Mouse (Mus musculus): ENCODE measurements at regions not wholly inside any gene's neighbourhood (a gene's known extent, or its start where the extent isn't known, plus 50 kb on each side); places are given as distances from the start of the nearest gene placed in this dataset.

GRCm38 (mm10) chrX:9738904-9739303, 76.1 kb upstream of the Dynlt3 start:
- H3K36me3 ChIP-seq: no peaks in the 10 kb centered on the region
- H3K4me2 ChIP-seq (replicated peaks): no peak overlapping the region
- H3K4me1 ChIP-seq: no peaks in the 10 kb centered on the region
- no peaks in the 10 kb centered on the region for H3K9me3 ChIP-seq
- H3K27ac ChIP-seq (replicated peaks): no peak overlapping the region
- no peak overlapping the region for H3K9ac ChIP-seq (replicated peaks)
- WGBS: 83% methylated on average over 2 of the region's 2 CpGs
- no peak overlapping the region for H3K4me3 ChIP-seq
- no peak for ATAC-seq (ENCODE audit: low FRiP score, low read depth)
- H3K27me3 ChIP-seq: no peaks in the 10 kb centered on the region

DNA sequence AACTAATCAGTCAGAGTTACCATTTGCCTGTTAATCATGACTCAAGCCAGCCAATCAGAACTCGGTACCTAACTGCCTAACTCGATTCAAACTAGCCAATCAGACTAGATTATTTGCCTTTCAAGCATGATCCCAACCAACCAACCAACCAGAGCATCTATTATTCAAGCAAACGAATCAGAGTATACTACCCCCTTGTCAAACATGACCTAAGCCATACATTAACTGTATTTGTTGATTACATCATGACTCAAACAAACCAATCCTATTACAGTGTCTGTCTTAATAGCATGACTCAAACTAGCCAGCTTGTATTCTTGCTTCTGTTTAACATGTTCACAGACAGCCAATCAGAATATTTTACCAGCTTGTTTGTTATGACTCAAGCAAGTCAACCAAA, 79.7 kb upstream of the Dynlt3 start:
- no peak for ATAC-seq (ENCODE audit: low FRiP score, low read depth)
- H3K4me1 ChIP-seq: no peaks in the 10 kb centered on the region
- no peaks in the 10 kb centered on the region for H3K9me3 ChIP-seq
- WGBS: 85% methylated on average over 3 of the region's 3 CpGs
- no peaks in the 10 kb centered on the region for H3K27me3 ChIP-seq
- H3K9ac ChIP-seq (replicated peaks): no peak overlapping the region
- no peak overlapping the region for H3K4me2 ChIP-seq (replicated peaks)
- no peak overlapping the region for H3K27ac ChIP-seq (replicated peaks)
- no peak overlapping the region for H3K4me3 ChIP-seq
- no peaks in the 10 kb centered on the region for H3K36me3 ChIP-seq

DNA sequence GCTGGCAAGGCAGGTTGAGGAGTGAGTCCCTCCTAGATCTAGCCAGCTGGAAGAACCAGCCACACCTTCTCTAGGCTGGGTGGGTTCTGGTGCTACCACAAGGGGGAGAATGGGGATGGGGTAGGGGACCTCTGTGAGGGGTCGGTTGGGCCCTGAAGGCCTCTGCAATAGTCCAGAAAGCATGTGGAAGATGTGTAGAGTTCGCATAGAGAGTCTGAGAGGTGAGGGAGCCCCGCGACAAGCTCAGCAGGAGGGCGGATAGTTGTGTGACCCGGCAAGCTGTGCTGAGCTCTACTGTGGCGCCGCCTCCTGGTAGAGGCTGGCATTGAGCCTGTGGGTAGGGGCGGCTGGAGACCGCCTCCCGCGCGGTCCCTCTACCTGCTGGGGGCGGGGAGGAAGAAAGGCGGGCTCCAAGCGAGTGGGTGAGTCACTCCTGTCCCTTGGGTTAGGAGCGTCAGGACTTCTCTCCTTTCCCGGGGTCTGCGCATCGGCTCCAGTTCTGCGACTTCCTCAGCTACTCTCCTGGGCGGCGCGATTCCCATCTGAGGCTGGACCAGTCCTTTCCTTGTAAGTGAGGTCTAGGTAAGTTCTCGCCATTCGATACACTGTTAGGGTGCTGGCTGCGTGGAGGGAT, 84.6 kb upstream of the Dynlt3 start:
- peak; percentile 78 for ATAC-seq (ENCODE audit: low FRiP score, low read depth)
- no peak overlapping the region for H3K9ac ChIP-seq (replicated peaks)
- 18% methylated on average over 26 of the region's 27 CpGs for WGBS

GRCm38 (mm10) chrX:9752954-9753572, 90.3 kb upstream of the Dynlt3 start:
- Histone ChIP-seq H3K4me1 (no peaks in the 10 kb centered on the region), H3K9ac (replicated peaks) (no peak overlapping the region), H3K36me3 (no peaks in the 10 kb centered on the region), H3K4me3 (no peak overlapping the region), H3K27ac (replicated peaks) (no peak overlapping the region), H3K27me3 (no peaks in the 10 kb centered on the region), H3K9me3 (no peaks in the 10 kb centered on the region), H3K4me2 (replicated peaks) (no peak overlapping the region)
- 74% methylated on average over 5 of the region's 5 CpGs for WGBS
- no peak for ATAC-seq (ENCODE audit: low FRiP score, low read depth)

More for the DNA sequence above, 84.6 kb upstream of the Dynlt3 start:
- H3K36me3 ChIP-seq: no peaks in the 10 kb centered on the region
- peak overlapping the region; percentile 36 for H3K4me3 ChIP-seq
- peak overlapping the region; percentile 51 for H3K4me2 ChIP-seq (replicated peaks)
- H3K27me3 ChIP-seq: no peaks in the 10 kb centered on the region
- no peaks in the 10 kb centered on the region for H3K9me3 ChIP-seq
- H3K27ac ChIP-seq (replicated peaks): no peak overlapping the region
- H3K4me1 ChIP-seq: no peaks in the 10 kb centered on the region

- Histone ChIP-seq H3K27me3 (no peaks in the 10 kb centered on the region), H3K9me3 (no peaks in the 10 kb centered on the region), H3K9ac (replicated peaks) (no peak overlapping the region), H3K36me3 (no peaks in the 10 kb centered on the region), H3K27ac (replicated peaks) (no peak overlapping the region), H3K4me1 (no peaks in the 10 kb centered on the region), H3K4me2 (replicated peaks) (no peak overlapping the region), H3K4me3 (no peak overlapping the region)
- ATAC-seq (ENCODE audit: low FRiP score, low read depth): no peak
These were observed 77.2 kb upstream of the Hypm start for GRCm38 (mm10) chrX:9769540-9769939.

DNA sequence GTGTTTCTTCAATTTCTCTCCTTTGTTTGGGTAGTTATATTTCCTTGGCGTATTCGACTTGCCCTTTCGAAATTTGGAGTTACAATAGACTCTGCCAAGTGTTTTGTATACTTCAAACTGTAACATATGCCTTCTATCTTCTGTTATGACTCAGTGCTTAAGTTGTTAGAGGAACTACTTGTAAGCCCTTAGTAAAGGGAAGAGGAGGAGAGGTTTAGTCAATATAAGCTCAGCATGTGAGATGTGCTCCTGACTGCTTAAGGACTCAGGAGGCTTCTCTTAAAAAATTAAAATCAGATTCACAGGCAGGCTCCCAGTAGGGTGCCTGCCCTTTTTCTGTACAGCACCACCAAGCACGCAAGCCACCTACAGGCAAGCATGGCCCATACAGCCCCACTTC, 69.2 kb upstream of the Hypm start:
- H3K27ac ChIP-seq (replicated peaks): no peak overlapping the region
- no peaks in the 10 kb centered on the region for H3K36me3 ChIP-seq
- H3K9ac ChIP-seq (replicated peaks): no peak overlapping the region
- no peaks in the 10 kb centered on the region for H3K9me3 ChIP-seq
- no peak for ATAC-seq (ENCODE audit: low FRiP score, low read depth)
- H3K27me3 ChIP-seq: no peaks in the 10 kb centered on the region
- 78% methylated on average over 4 of the region's 4 CpGs for WGBS
- H3K4me3 ChIP-seq: no peak overlapping the region
- H3K4me2 ChIP-seq (replicated peaks): no peak overlapping the region
- no peaks in the 10 kb centered on the region for H3K4me1 ChIP-seq

DNA sequence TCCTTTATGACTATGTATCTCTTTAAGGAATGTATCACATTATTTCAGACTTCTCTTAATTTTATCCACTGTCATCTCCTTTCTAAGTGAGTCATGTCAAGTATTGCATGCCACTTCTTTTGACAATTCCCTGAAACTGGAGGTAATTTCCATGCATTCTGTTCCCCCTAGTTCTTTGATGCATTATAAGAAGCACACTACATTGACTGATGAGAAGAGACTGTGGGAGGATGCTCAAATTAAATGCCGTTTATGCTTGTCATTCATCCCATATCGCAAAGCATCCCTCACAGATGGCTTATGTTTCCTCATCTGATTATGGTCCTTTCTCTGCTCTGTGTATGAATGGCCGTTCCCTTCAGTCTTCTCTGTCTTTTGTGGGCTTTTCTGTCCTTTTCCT, 57.2 kb upstream of the Hypm start:
- no peaks in the 10 kb centered on the region for H3K4me1 ChIP-seq
- ATAC-seq (ENCODE audit: low FRiP score, low read depth): no peak
- H3K9ac ChIP-seq (replicated peaks): no peak overlapping the region
- no peak overlapping the region for H3K4me3 ChIP-seq
- H3K27me3 ChIP-seq: no peaks in the 10 kb centered on the region
- H3K9me3 ChIP-seq: no peaks in the 10 kb centered on the region
- no peak overlapping the region for H3K27ac ChIP-seq (replicated peaks)
- no peaks in the 10 kb centered on the region for H3K36me3 ChIP-seq
- 64% methylated on average over 3 of the region's 3 CpGs for WGBS
- no peak overlapping the region for H3K4me2 ChIP-seq (replicated peaks)
